Mouse (Mus musculus): ENCODE measurements at regions not wholly inside any gene's neighbourhood (a gene's known extent, or its start where the extent isn't known, plus 50 kb on each side); places are given as distances from the start of the nearest gene placed in this dataset.

- Histone ChIP-seq H3K27ac (no peak overlapping the region), H3K9ac (replicated peaks) (no peak overlapping the region), H3K9me3 (ENCODE audit: control insufficient read depth, low read length) (no peaks in the 10 kb centered on the region), H3K4me2 (ENCODE audit: low read depth) (no peak overlapping the region), H3K36me3 (replicated peaks; ENCODE audit: control insufficient read depth, insufficient read depth, low read depth) (no peaks in the 10 kb centered on the region), H3K27me3 (ENCODE audit: control insufficient read depth, insufficient read depth, low read length) (no peaks in the 10 kb centered on the region), H3K4me1 (replicated peaks; ENCODE audit: control insufficient read depth in 2 of 2, insufficient read depth in 2 of 2, low read length in 1 of 2) (peaks cover 0 to 4% of the 10 kb centered on the region in 2 experiments; a peak in 2 of 4 replicates), H3K4me3 (ENCODE audit: insufficient read depth in 1 of 2, low read depth in 2 of 2, low read length in 2 of 2) (no peak overlapping the region)
- 60% methylated on average over 3 of the region's 3 CpGs for WGBS (ENCODE audit: insufficient replicate concordance)
- ATAC-seq (ENCODE audit: insufficient read depth) (no peak), DNase-seq (ENCODE audit: low read depth in 3 of 3, low spot score in 3 of 3) (no peak)
- no peak for TF ChIP-seq CTCF (IDR thresholded peaks at IDR 0.05; ENCODE audit: low read depth)
- no peak for TF ChIP-seq EP300 (IDR thresholded peaks at IDR 0.05; ENCODE audit: low read depth)
Observed at GRCm38 (mm10) chr14:73439802-73440309, 54.8 kb upstream of the Itm2b start.

DNA sequence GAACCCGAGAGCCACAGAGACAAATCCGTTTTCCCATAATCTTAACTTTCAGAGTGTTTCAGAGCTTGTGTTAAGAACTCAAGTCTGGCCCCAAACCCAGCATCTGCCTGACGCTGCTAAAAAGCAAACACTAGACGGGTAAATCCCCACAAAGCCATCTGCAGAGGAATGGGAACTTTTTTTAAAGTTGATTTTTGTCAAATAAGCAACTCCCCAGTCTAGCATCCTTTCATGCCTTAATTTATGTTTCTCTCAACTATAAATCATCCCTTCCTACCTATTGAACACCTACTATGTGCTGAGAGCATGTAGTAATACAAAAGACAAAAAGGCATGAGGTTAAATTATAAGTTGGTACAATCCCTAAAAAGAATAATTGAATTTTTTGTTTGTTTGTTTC lies 50.8 kb upstream of the Itm2b start:
- Histone ChIP-seq H3K9me3 (ENCODE audit: control insufficient read depth, low read length) (no peaks in the 10 kb centered on the region), H3K27me3 (ENCODE audit: control insufficient read depth, insufficient read depth, low read length) (no peaks in the 10 kb centered on the region), H3K4me2 (ENCODE audit: low read depth) (no peak overlapping the region), H3K27ac (no peak overlapping the region), H3K4me3 (ENCODE audit: insufficient read depth in 1 of 2, low read depth in 2 of 2, low read length in 2 of 2) (no peak overlapping the region), H3K36me3 (replicated peaks; ENCODE audit: control insufficient read depth, insufficient read depth, low read depth) (no peaks in the 10 kb centered on the region), H3K9ac (replicated peaks) (no peak overlapping the region), H3K4me1 (replicated peaks; ENCODE audit: control insufficient read depth in 2 of 2, insufficient read depth in 2 of 2, low read length in 1 of 2) (peaks cover 0 to 9% of the 10 kb centered on the region in 2 experiments; a peak in 2 of 4 replicates)
- no peak for DNase-seq (ENCODE audit: low read depth in 3 of 3, low spot score in 3 of 3)
- ATAC-seq (ENCODE audit: insufficient read depth), result no peak
- TF ChIP-seq EP300 (IDR thresholded peaks at IDR 0.05; ENCODE audit: low read depth) (no peak), CTCF (IDR thresholded peaks at IDR 0.05; ENCODE audit: low read depth) (no peak)
- whole genome bisulfite sequencing (ENCODE audit: insufficient replicate concordance), result 48% methylated on average over 4 of the region's 4 CpGs

All from liver, embryonic 14.5 days (tissue).